Mouse (Mus musculus) frontal cortex, postnatal 25 days (tissue): ENCODE data around the gene Ntrk3.
A peak's percentile ranks its signal among the peaks of the same experiment; 100 is the strongest.

ENCODE experiments used
- DNase-seq, 2 experiments: peaks; one replicate each; pipeline ENCODE4 v3.0.0; 2022; ENCODE audit warnings: low spot score in 2 of 2

The Ntrk3 gene

DNA sequence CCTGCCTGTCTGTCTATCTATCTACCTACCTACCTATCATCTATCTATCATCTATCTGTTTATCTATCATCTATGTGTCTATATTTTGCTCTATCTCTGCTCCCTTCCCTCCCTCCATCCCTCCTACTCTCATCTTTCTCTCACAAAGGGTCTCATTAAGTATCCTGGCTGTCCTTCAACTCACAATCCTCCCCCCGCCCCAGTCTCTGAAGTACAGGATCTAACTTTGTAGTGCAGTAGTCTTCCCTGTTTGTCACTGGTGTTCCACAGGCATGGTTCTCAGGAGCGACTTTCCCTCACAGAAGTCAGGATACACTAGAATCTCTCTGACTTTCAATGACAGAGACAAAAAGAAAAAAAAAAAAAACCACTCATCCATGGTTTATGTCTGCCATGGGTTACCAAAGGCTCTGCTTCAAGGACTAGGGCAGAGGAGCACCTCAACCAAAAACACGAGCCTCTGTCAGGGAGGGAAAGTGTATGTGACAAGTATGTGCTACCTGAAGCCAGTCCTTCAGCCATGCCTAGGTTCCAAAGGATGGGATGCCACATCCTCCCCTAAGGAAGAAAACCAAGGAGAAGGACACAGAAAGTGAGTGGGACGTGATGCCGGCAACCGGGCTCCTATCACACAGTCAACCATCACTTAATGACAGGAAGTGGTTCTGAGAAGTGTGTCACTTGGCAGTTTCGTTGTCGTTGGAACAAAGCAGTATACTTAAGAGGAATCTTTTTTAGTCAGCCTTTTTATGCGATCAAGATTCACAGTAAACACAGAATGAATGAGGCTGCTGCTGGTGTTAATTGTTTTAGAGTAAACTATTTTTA, 16.6 kb downstream of the Ntrk3 start:
- DNase-seq: no peak

DNA sequence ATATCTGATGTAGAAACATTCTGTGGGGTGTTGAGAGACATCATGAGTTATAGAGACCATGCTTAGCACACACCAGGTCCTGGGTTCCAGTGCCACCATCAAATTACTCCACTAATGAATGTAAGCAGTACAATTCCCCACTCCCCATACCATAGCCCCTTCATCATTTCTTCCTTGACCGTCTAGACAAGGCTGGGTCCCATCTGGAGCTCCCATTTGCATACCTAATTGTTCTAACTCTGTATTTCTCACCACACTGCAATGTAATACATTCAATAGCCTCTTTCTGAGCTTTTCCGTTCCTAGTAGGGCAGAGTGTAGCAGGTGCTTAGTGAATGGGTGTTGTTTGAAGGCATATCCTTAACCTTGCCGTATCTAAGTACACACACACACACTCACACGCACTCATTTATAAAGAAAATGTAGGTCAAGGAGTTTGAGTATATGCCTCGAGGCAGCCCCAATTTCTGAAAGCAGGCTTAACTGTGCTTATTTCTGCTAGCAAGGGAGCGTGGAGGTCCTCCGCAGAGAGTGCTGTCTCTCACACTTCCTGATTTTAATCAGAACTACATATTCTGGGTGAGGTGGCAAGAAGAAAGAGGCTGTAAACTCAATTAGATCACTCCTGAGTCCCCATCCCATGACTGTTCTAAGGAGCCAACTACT, 17.9 kb downstream of the Ntrk3 start:
- DNase-seq: no peak

DNA sequence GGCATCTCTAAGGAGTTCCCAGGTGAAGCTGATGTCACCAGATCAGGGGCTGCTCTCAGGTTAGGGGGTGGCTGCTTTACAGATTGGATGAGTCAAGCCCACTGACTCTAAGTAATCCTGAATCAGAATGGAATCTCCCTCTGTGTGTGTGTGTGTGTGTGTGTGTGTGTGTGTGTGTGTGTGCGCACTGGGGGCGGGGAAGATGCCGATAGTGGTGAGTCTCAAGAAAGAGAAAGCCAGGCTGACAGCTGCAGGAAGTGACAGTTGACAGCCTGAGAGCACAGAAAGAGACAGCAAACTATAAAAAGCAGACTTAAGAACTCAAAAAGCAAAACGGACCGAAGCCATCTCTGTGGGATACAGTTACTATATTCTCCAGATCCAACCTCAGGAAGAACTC, 18.7 kb downstream of the Ntrk3 start:
- no peak for DNase-seq

DNA sequence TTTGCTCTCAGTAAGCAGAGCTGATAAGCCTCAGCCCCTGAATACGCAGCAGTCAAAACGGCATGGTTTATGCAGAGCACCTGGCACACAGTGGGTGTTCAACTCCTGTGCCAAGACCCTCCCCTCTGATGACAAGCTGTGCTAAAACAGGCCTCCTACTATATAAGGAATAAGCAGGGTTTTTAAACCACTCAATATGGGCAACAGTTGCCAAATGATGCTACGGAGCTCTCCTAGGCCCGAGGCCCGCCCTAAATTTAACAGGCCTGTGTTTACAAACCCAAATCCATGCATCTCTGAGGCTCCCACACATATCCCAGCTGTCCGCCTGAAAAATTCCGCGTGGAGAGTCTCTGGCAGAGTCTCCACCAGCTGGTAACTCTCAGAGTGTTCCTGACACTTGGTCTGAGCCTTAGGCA, 19.6 kb downstream of the Ntrk3 start:
- peak in 1 of 2 experiments; percentile 34 for DNase-seq

DNA sequence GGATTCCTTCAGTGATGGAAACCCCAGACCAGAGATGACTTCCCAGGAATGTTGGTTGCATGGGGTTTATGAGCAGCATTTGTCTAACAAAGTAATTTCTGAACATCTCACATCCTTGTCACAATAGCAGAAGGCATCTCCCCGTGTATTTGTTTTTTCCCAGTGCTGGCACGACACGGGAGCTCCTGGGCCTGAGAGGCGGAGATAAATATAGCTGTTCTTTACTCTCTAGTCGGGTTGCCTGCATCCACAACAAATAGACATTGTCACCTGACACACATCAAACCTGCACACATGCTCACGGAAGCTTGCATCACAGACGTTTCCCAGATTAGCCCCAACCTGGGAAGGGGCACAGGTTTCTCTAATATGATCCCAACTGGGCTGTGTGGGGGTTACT, 30.1 kb downstream of the Ntrk3 start:
- peak in 1 of 2 experiments; percentile 3 for DNase-seq

DNA sequence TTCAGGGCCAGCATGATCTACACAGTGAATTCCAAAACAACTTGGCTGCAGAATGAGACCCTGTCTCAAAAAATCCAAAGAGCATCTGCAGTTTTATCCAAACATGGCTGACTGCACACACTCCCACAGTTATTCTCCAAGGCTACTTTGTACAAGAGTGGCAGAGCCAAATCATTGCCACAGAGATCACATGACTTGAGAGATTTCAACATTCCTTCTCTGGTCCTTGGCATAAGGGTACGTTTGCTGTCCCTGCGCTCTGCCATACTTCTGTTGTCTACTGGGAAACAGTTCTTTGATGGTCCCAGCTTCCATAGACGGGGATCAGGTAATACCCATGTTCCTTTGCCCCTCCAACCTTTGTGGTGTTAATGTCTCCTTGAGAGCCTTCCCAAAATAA, 30.7 kb downstream of the Ntrk3 start:
- DNase-seq: no peak

DNA sequence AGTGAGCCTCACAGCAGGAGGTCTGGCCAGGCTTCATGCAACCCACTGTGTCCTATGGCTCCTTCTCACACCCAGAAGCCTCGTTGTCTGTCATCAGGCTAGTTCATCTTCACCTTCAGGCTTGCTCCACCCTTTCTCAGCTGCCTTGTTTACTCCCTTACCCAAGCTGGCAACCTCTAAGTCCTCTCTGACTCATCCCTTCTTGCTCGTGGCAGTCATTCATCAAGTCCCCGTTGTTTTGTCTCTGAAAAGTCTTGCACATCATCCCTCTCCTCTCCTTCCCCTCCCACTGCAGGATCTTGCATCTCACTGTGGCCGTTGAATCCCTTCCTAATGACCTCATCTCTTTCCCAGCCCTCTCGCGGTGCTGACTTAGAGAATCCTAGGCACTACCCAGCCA, 35.1 kb downstream of the Ntrk3 start:
- no peak for DNase-seq

DNA sequence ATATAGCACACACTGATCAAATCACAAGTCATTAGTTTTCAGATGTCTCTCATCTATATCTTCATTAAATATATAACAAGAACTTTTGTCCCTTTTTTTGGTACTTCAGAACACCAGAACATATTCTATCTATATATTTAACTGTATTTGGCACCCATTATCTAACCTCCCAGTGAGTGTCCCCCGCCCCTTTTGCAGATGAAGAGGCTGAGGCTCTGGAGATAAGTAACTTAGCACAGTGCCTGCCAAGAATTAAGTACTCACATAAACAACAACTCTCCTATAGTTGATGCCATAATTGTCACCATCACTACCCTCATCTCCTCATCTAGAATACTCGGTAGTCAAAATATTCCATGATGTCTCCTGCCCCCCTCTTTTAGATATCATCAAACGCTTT, 42.6 kb downstream of the Ntrk3 start:
- DNase-seq: no peak

DNA sequence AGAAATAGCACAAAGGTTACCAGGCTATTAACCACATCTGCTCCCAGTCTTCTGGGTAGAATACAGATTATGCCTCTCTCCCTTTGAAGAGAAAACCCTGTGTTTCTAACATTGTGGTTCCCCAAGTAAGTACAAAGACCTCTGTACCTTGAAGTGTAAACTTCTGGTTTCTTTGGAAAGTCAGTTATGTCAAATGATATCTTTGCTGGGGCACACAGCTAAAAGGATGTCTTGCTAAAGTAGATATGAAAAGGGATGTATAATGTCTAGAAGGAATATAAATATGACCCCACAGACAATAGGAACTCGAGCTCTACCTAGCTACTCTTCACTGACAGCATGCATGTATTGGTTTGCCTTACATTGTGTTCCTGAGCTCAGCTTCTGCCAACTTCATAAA, 44.7 kb downstream of the Ntrk3 start:
- no peak for DNase-seq

DNA sequence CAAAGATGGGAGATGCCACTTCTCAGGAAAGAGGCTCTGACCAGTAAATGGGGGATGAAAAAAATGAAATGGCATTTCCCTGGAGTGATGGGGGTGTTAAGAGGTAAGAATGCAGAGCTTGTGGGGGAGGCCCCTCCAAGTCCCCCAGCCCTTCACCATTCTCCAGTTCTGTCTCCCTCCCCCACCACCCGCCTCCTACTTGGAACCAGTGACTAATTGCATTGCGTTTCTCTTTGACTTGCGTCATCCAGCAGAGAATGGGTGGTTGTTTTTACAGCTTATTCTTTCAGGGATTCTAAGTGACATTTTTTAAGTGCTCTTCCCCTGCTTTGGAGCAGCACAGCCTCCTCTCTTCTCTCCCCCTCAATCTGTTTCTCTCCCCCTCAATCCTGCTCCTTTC, 46.9 kb downstream of the Ntrk3 start:
- DNase-seq: peak in 1 of 2 experiments; percentile 38

DNA sequence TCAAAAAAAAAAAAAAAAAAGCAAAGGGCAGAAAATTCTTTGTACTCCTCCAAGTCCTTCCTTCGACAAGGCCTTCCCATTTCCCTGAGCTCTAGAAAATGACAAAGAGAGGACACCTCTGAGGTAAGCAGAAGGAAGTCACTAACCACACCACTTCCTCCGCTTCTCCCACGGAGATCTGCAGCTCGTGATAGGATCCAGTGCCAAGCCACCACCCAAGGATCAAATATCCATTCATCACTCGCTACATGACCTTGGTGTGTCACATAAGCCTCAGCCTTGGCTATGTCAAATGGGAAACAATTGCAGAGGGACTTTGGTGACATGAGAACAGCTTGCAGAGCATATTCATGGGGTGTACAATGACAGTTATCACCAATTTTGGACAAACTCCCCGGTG, 52.9 kb downstream of the Ntrk3 start:
- no peak for DNase-seq

DNA sequence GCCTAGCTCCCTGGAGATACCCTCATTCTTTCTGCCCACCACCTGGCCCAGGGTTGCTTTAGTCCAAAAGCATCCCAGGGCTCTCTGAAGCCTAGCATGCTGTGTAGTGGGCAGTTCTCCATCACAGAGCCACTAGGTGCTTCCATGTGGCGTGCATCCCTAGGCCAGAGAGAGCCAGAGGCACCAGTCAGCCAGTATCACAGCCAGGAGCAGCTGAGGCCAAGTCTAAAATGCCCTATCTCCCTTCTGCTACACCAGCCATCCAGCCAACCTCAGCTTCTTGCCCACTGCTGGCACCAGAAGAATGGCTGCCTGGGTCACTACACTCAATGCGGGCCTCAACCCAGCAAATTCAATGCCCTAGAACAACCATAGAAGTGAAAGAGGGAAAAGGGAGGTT, 56.9 kb downstream of the Ntrk3 start:
- DNase-seq: no peak

DNA sequence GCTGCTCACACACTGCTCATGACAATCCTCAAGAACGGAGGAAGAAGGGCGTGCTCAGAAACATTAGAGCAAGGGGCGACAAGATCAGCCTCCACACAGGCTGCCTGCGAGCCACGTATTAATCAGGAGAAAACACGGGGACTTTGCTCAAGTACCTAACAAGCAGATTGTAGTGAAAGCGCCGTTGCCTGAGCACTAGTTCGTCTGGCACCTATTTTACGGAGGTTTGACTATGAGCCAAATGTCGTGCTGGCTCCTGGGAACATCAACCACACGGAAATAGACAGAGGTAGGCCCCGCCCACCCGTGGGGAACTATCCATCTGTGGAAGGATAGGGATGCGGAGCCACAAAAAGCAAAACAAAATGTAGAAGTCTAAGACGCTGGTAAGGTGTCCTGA, 68.4 kb downstream of the Ntrk3 start:
- no peak for DNase-seq

DNA sequence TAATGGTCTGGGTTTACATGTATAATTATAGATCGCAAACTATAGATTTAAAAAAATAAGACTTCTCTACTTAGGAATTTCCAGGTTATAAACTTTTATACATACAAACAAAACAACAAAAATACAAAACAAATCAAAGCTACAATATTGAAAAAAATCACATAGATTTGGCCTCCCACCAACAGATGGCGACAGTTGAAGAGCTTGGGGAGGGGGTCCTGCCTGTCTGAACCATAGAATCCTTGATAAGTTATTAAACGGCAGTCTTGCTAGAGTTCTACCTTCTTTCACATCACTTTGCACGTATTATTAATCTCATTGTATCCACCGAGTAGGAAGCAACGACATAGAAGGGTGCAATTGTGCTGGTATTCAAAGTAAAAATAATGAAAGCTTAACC, 68.9 kb downstream of the Ntrk3 start:
- DNase-seq: no peak

DNA sequence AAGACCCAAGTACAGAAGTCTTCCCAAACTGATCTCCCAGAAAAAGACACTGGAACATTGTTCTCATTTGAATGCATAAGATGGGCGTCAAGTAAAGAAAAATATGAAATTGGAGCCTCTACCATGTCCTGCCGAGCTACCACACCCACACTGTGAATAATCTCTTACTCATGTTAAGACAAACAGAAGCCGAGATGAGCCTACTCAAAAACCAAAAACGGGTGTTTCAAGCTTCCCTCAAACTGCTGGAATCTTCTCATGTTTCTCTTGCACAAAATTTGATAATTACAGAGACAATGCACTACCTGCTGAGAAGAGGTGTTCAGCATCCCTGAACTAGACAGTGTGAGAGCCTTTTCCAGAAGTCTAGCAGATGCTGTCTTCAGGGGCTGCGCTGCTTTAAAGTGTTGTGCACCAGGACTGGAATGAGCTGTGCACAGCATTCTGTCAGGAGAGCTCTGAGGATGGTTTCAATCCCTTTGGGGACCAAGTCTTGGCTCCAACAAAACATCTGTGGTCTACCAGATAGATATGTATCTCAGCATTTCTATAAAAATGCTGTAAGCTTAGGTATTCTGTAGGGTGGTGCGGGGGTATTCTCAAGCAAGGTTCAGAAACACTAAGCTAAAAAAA, 69.7 kb downstream of the Ntrk3 start:
- DNase-seq: no peak

DNA sequence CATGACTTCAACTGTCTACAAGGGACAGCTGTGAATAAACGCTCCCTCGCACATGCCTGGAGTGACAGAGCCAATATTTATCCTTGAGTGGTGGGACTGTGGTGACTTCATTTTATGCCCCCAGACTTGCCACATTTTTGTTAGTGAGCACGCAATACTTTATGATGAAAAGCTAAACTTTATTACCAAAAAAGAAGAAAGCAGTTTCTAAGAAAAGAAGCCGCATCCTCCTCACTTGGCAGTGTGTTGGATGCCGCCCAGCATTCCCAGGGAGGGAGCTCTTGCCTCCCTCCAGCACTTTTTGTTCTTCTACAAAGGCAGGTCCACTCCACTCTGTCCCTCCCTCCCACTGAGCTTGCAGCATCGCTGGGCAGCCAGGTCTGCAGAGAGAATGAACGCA, 77.0 kb downstream of the Ntrk3 start:
- DNase-seq: peak; percentile 14 to 32

DNA sequence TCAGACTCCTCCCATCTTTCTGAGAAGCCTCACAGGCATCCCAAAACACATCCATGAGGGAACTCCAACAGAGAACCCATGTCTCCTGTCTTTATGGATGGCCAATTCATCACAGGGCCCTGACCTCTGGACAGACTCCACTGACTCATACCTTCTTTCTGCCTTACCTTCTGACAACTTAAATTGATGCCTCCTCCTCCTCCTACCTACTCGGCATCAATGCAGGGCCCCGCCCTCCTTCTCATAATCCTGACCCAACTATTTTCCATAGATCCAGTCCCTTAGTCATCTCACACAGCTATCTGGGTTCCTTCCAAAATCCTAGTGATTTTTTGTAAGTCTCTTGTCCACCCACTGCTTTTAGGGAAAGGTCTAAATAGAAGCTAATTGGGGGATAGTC, 78.0 kb downstream of the Ntrk3 start:
- no peak for DNase-seq

DNA sequence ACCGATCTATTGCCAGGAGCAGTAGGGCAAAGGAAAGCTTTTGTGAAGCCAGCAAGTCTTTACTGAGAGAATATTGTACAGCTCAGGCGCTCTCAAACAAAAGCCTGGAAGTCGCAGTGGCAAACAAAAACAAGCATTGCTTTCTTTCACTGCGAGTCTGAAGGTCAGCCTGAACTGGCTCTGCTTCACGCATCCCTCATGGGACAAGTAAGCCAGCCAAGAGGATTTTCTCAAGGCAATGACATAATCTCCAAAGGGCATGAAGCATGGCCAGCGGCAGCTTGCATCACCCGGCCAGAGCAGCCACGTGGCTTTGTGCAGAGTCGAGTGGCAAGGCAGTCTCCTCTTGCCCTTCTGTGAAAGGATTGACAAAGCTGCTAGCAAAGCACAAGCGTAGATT, 79.8 kb downstream of the Ntrk3 start:
- DNase-seq: no peak

DNA sequence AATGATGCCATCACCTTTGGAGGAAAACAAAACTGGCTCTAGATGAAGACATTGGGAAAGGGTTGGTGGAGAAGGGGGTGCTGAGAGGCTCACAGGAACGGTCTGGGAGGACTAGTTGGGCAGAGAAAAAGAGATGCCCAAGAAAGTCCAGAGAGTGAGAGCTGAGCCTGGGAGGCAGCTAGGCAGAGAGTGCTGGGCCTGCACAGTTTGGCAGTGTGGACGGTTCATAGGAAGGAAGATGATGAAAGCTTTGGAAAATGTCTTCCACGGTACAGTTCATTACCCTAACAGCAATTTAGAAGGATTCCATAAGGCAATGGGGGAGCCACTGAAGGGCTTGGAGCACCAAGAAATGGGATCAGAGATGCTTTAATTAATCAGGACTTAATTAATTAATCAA, 81.6 kb downstream of the Ntrk3 start:
- DNase-seq: no peak

DNA sequence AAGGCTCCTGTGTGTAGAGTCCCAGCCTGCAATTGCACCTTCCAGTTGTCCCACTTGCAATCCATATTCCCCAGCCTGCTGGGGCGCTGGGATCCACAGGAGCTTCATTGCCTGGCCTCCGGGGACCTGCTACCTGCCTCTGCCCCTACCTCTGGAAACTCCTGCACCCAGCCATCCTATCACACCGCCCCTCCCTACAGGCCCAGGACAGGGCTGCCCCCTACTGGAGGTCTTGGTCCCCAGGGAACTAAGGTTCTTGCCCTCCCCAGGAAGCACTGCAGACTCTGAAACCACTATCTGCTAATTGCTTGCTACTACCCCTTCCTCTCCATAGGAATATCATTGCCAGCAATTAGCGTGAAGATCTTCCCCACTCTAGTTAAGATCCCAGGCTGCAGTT, 84.1 kb downstream of the Ntrk3 start:
- DNase-seq: no peak

DNA sequence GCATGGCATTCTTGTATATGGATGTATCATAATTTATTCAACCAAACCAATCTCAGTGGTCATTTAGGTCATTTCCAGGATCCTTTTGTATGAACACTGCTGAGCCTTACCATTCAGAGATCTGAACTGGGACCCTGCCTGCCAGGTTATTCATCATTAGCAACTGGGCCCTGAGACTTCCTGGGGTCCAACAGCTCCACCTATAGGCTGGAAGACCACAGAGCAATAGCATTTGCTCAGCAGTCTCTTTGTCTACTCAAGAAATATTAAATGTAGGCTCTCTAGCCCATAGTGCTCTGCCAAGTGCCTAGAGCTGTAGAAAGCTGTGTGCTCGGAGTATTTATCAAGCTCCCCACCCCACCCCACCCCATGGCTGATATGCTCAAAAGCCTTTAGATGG, 85.5 kb downstream of the Ntrk3 start:
- DNase-seq: no peak

DNA sequence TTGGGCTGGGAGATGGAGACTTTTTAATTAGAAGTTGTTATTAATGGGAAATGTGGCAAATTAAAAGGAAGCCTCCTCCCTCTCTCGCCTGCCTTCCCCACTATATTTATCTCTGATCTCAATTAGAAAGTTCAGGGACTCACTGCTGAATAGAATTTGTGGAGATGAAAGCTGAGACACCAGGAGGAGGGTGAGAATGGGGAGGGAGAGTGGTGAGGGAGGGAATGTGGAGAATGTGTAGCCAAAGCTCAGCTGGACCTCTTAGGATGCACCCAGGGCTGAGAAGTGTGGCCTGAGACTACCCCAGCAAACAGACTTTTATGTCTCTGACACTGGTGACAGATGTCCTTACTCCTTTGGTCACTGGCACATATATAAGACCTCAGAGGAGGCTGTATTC, 86.3 kb downstream of the Ntrk3 start:
- DNase-seq: no peak

DNA sequence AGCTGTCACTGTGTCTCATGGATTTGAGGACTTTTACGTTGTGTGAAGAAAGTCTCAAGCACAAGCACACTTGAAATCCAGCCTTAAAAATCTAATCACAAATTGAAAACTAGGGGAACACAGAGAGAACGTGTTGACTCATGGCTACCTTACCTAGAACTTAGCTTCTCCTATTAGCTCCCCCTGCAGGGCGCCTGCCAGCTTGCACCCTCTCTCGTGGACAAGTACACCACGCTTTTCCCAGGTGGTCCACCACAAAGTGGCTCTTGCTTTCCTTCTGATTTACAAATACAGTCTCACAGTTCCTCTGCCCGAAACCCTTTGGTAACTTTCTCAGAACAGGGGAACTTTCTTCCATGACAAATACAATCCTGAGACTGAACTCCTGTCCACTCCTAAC, 94.1 kb downstream of the Ntrk3 start:
- no peak for DNase-seq
